Mouse (Mus musculus): ENCODE measurements at regions not wholly inside any gene's neighbourhood (a gene's known extent, or its start where the extent isn't known, plus 50 kb on each side); places are given as distances from the start of the nearest gene placed in this dataset.

GRCm38 (mm10) chrX:41045156-41045555, 355.5 kb upstream of the Gria3 start:
- peak; percentile 2 for DNase-seq (ENCODE audit: low read depth)

- no peak for DNase-seq (ENCODE audit: low read depth)
These were observed 347.8 kb upstream of the Gria3 start for GRCm38 (mm10) chrX:41052861-41053260.

- DNase-seq (ENCODE audit: low read depth), result no peak
These were observed 346.0 kb upstream of the Gria3 start for GRCm38 (mm10) chrX:41054619-41055018.

Measured in fibroblast of lung, adult 2 months (primary cell).